Mouse (Mus musculus): ENCODE results near the gene Armc2. TPM values are rescaled to one million over a fixed set of nuclear protein-coding genes. Genes with fewer than 3 reads are reported as not detected.
A peak's percentile ranks its signal among the peaks of the same experiment; 100 is the strongest.

The Armc2 gene
- total and polyA plus RNA-seq, 3 experiments: 0.34 to 0.99 (median 0.90) TPM

GRCm38 (mm10) chr10:41980772-41981383, 37.4 kb downstream of the Armc2 start:
- Histone ChIP-seq H3K4me1 (ENCODE audit: control insufficient read depth in 1 of 2, insufficient read depth in 2 of 2) (peaks cover 4 to 52% of the 10 kb centered on the region in 2 experiments; a peak in 3 of 4 replicates), H3K27me3 (replicated peaks) (no peaks in the 10 kb centered on the region), H3K9me3 (replicated peaks; ENCODE audit: low read length) (peaks cover 13% of the 10 kb centered on the region), H3K4me2 (ENCODE audit: insufficient read depth, low read depth, poor library complexity, severe bottlenecking) (no peak overlapping the region), H3K4me3 (replicated peaks in 1 of 3; ENCODE audit: low read depth in 2 of 3, low read length in 2 of 3, poor library complexity in 1 of 3) (no peak overlapping the region), H3K79me2 (replicated peaks; ENCODE audit: control insufficient read depth, extremely low read depth, insufficient read depth, poor library complexity, severe bottlenecking) (no peaks in the 10 kb centered on the region), H3K36me3 (replicated peaks in 1 of 2; ENCODE audit: control insufficient read depth in 1 of 2, insufficient read depth in 1 of 2, low read length in 1 of 2) (no peaks in the 10 kb centered on the region), H3K9ac (ENCODE audit: insufficient read depth, low read depth) (no peak overlapping the region), H3K27ac (ENCODE audit: insufficient read depth, low read depth) (no peak overlapping the region)
- TF ChIP-seq BHLHE40 (IDR thresholded peaks at IDR 0.05; ENCODE audit: low read depth, low read length) (peak; percentile 70), USF1 (IDR thresholded peaks at IDR 0.05; ENCODE audit: low read depth, low read length) (peak; percentile 55), CTCF (conservative IDR thresholded peaks at IDR 0.05 in 1 of 2, IDR thresholded peaks at IDR 0.05 in 1 of 2; ENCODE audit: low read depth in 2 of 2, low read length in 2 of 2) (peak; percentile 47 to 87), SMC3 (IDR thresholded peaks at IDR 0.05; ENCODE audit: low read depth, low read length) (peak; percentile 90), USF2 (conservative IDR thresholded peaks at IDR 0.05; ENCODE audit: low read depth, low read length) (peak; percentile 53), POLR2AphosphoS2 (IDR thresholded peaks at IDR 0.05; ENCODE audit: low read depth, low read length) (no peak), ZC3H11A (IDR thresholded peaks at IDR 0.05; ENCODE audit: low read depth, low read length) (peak; percentile 63), ZMIZ1 (IDR thresholded peaks at IDR 0.05; ENCODE audit: low read depth, low read length) (no peak), EP300 (IDR thresholded peaks at IDR 0.05; ENCODE audit: low read length) (no peak), RAD21 (IDR thresholded peaks at IDR 0.05; ENCODE audit: low read depth, low read length) (peak; percentile 94)
- in situ Hi-C loops (cut with MboI; ENCODE audit: low pct_ligation_motif_present, low pct_unique_long_range_greater_than_20kb, low sequenced_read_pairs) (no loop called here), dilution Hi-C loops (cut with MboI; ENCODE audit: extremely low pct_ligation_motif_present, extremely low pct_unique_long_range_greater_than_20kb, low sequenced_read_pairs) (no loop called here)
- DNase-seq (ENCODE audit: extremely low read depth): peak; percentile 72

DNA sequence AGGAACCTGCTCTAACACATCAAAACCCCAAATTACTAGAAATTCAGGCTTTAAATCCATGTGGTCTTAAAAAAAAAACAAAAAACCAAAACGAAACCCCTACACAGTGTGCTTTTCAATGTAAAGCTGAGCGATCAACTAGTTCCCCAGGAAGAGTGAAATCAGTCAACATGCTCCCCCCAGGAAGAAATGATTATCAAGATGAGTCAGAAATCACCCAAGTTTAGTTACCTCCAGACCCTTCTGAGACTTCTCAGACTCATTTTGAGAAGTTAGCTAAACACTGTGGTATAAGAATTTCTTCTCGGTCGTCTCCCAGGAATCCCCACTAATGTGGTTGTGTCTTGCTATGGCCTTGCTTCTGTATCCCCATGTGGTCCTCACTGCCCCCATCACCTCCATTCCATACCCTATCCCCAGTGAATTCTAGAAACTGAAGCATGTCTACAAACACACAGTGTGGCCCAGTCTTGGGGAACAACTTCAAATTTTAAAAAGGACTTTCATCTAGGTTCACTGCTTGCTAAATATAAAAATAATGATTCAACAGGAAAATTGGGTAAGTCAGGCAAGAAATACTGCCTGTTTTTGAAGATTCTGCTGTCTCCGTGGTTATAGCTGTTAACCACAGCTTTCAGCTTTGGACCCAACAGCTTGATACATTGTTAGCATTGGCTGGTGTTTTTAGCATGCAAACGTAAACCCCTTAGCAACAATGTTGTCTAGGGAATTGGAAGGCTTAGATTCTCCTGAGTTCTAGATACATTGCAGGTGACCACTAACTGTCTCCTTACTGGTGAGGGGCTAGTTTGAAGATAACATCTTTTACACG, 39.6 kb downstream of the Armc2 start:
- in situ Hi-C loops (cut with MboI; ENCODE audit: low pct_ligation_motif_present, low pct_unique_long_range_greater_than_20kb, low sequenced_read_pairs) (loop anchor here (5.0 kb wide), 1 partner anchor 319 kb away; no protein-coding TSS in a partner anchor), dilution Hi-C loops (cut with MboI; ENCODE audit: extremely low pct_ligation_motif_present, extremely low pct_unique_long_range_greater_than_20kb, low sequenced_read_pairs) (no loop called here)
- H3K4me1 ChIP-seq (ENCODE audit: control insufficient read depth in 1 of 2, insufficient read depth in 2 of 2): peaks cover 0 to 36% of the 10 kb centered on the region in 2 experiments; a peak in 2 of 4 replicates
- H3K27ac ChIP-seq (ENCODE audit: insufficient read depth, low read depth): no peak overlapping the region
- H3K27me3 ChIP-seq (replicated peaks): no peaks in the 10 kb centered on the region
- DNase-seq (ENCODE audit: extremely low read depth): peak; percentile 88
- H3K36me3 ChIP-seq (replicated peaks in 1 of 2; ENCODE audit: control insufficient read depth in 1 of 2, insufficient read depth in 1 of 2, low read length in 1 of 2): no peaks in the 10 kb centered on the region
- H3K9ac ChIP-seq (ENCODE audit: insufficient read depth, low read depth): no peak overlapping the region
- no peaks in the 10 kb centered on the region for H3K79me2 ChIP-seq (replicated peaks; ENCODE audit: control insufficient read depth, extremely low read depth, insufficient read depth, poor library complexity, severe bottlenecking)
- H3K4me3 ChIP-seq (replicated peaks in 1 of 3; ENCODE audit: low read depth in 2 of 3, low read length in 2 of 3, poor library complexity in 1 of 3): no peak overlapping the region
- H3K9me3 ChIP-seq (replicated peaks; ENCODE audit: low read length): peaks cover 8% of the 10 kb centered on the region
- peak overlapping the region; percentile 64 for H3K4me2 ChIP-seq (ENCODE audit: insufficient read depth, low read depth, poor library complexity, severe bottlenecking)
- no peak for TF ChIP-seq RAD21 (IDR thresholded peaks at IDR 0.05; ENCODE audit: low read depth, low read length)
- TF ChIP-seq ZKSCAN1 (IDR thresholded peaks at IDR 0.05; ENCODE audit: borderline replicate concordance, low read depth, low read length): no peak
- no peak for TF ChIP-seq NRF1 (IDR thresholded peaks at IDR 0.05; ENCODE audit: low read depth, low read length)
- TF ChIP-seq CTCF (conservative IDR thresholded peaks at IDR 0.05 in 1 of 2, IDR thresholded peaks at IDR 0.05 in 1 of 2; ENCODE audit: low read depth in 2 of 2, low read length in 2 of 2): no peak
- TF ChIP-seq CHD1 (IDR thresholded peaks at IDR 0.05; ENCODE audit: low read depth, low read length): no peak
- TF ChIP-seq MEF2A (IDR thresholded peaks at IDR 0.05; ENCODE audit: borderline replicate concordance, low read depth, low read length): peak; percentile 97
- peak; percentile 90 for TF ChIP-seq ZNF384 (IDR thresholded peaks at IDR 0.05; ENCODE audit: low read depth, low read length)
- TF ChIP-seq GABPA (IDR thresholded peaks at IDR 0.05; ENCODE audit: insufficient replicate concordance, low read depth, low read length): no peak
- TF ChIP-seq ZMIZ1 (IDR thresholded peaks at IDR 0.05; ENCODE audit: low read depth, low read length): no peak
- peak; percentile 88 for TF ChIP-seq CHD2 (IDR thresholded peaks at IDR 0.05; ENCODE audit: low read length)
- TF ChIP-seq E2F4 (IDR thresholded peaks at IDR 0.05; ENCODE audit: insufficient replicate concordance, low read depth, low read length): no peak
- no peak for TF ChIP-seq NELFE (IDR thresholded peaks at IDR 0.05; ENCODE audit: low read depth, low read length)
- 0 out of 2 replicates have a peak, but pooled peaks have one; percentile 1 for TF ChIP-seq SMC3 (IDR thresholded peaks at IDR 0.05; ENCODE audit: low read depth, low read length)
- peak; percentile 99 for TF ChIP-seq RCOR1 (conservative IDR thresholded peaks at IDR 0.05; ENCODE audit: low read depth, low read length)
- peak; percentile 94 for TF ChIP-seq ETS1 (conservative IDR thresholded peaks at IDR 0.05; ENCODE audit: low read depth, low read length)
- TF ChIP-seq MAZ (IDR thresholded peaks at IDR 0.05; ENCODE audit: low read depth, low read length): peak; percentile 93
- TF ChIP-seq POLR2A (IDR thresholded peaks at IDR 0.05; ENCODE audit: low read depth, low read length): no peak
- TF ChIP-seq JUN (IDR thresholded peaks at IDR 0.05; ENCODE audit: insufficient read depth, low read depth, low read length): peak; percentile 98
- TF ChIP-seq IRF4 (IDR thresholded peaks at IDR 0.05; ENCODE audit: low read depth, low read length): peak; percentile 99
- no peak for TF ChIP-seq ELF1 (IDR thresholded peaks at IDR 0.05; ENCODE audit: low read depth, low read length)
- peak; percentile 69 for TF ChIP-seq SIN3A (IDR thresholded peaks at IDR 0.05; ENCODE audit: low read length)
- peak; percentile 77; the same call in 1 of the 2 replicates for TF ChIP-seq TCF12 (IDR thresholded peaks at IDR 0.05; ENCODE audit: low read depth, low read length)
- no peak for TF ChIP-seq TBP (conservative IDR thresholded peaks at IDR 0.05; ENCODE audit: low read depth, low read length)

All from CH12.LX (cell line).